Mouse (Mus musculus) cerebellum, adult 11 months (tissue): ENCODE measurements around the gene Bsg.
A peak's percentile ranks its signal among the peaks of the same experiment; 100 is the strongest.
"Not testable (repeated sequence)": the region's sequence is repeated elsewhere in the genome, so short reads cannot be mapped to it uniquely, and the experiment has no call there.

Experiments used
- DNase-seq: peaks from one replicate; pipeline ENCODE4 v3.0.0; 2022

Bsg gene

GRCm38 (mm10) chr10:79682916-79683582 lies 21.2 kb upstream of the Bsg start:
- DNase-seq = peak; percentile 56

DNA sequence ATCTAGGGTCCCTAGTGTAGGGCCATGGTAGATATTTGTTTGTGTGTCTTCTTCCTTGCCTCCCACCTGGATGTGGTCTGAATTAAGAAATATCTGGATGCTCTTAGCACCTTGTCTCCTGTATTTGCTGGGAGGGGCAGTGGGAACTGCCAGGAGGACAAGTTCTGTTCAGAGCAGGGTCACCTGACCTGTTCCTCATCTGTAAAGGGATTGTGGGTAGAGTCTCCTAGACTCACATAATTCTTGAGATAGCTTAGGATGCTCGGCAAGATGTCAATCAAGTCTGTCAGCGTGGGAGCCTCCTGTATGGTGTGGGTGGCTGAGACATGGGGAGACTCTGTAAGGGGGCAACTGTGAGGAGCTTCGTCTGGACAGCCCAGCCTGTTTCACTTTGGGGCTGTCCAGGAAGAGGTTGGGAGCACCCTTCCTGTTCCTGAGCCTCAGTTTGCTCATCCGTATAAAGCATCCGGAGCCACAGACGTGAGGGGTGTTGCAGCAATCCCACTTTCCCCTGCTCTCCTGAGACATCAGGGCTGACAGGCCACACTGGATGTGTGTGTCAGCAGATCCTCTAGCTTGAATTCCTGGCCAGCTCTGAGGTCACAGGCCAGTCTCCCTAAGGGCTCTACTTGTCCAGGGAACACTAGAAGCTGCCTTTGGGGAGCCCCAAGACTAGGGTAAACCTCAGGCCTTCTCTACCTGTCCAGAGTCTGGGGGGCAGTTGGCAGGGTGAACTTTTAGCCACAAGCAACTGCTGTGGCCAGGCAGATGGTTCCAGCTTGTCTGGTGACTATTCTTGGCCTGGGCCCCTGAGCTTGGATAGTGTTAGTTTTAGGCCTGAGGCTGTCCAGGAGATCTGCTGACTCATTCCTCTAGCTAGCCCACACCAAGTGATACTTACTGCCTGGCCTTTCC lies 20.3 kb upstream of the Bsg start:
- peak; percentile 20 for DNase-seq

- DNase-seq = peak; percentile 17
Measured at GRCm38 (mm10) chr10:79684770-79685600, 19.3 kb upstream of the Bsg start.

GRCm38 (mm10) chr10:79686219-79686618 lies 18.1 kb upstream of the Bsg start:
- no peak for DNase-seq

- DNase-seq = no peak
Measured at GRCm38 (mm10) chr10:79686691-79687090, 17.6 kb upstream of the Bsg start.

DNA sequence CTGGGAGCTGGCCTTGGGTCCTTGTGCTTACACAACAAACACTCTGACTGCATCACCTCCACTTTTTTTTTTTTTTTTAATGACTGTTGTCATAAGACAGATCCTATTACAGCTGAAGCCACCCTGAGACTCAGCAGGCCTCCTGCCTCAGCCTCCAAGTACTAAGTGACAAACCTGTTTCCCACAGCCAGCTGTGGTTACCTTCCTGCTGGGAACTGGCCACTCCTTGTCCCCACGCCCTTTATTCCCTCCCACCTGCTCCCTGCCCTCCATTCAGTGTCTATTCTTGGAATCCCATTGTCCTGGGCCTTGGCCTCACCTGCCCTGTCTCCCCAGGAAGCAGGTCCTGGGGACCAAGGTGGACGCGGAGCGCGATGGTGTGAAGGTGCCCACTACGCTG lies 16.8 kb upstream of the Bsg start:
- no peak for DNase-seq

- DNase-seq = no peak
Measured at GRCm38 (mm10) chr10:79688720-79689119, 15.6 kb upstream of the Bsg start, which contains the start of gene Gzmm. Gzmm (plus strand) TSS chr10:79689020.

DNA sequence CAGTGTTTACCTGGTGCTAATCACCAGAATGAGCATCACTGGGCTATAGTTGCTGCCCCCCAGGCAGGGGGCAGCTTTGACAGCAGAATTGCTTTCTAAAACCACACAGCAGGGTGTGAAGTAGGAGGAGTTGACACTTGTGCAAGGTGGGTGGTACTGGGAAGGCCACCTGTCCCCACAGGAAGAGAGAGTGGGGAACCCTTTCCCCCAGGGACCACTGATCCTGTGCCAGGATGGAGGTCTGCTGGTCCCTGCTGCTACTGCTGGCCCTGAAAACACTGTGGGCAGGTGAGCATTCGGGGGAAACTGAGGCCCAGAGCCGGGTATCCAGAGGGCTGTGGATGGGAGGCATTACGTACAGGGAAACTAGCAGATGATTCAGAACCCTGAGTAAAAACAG lies 15.1 kb upstream of the Bsg start:
- DNase-seq = no peak

GRCm38 (mm10) chr10:79691986-79692548 lies 12.2 kb upstream of the Bsg start:
- no peak for DNase-seq

DNA sequence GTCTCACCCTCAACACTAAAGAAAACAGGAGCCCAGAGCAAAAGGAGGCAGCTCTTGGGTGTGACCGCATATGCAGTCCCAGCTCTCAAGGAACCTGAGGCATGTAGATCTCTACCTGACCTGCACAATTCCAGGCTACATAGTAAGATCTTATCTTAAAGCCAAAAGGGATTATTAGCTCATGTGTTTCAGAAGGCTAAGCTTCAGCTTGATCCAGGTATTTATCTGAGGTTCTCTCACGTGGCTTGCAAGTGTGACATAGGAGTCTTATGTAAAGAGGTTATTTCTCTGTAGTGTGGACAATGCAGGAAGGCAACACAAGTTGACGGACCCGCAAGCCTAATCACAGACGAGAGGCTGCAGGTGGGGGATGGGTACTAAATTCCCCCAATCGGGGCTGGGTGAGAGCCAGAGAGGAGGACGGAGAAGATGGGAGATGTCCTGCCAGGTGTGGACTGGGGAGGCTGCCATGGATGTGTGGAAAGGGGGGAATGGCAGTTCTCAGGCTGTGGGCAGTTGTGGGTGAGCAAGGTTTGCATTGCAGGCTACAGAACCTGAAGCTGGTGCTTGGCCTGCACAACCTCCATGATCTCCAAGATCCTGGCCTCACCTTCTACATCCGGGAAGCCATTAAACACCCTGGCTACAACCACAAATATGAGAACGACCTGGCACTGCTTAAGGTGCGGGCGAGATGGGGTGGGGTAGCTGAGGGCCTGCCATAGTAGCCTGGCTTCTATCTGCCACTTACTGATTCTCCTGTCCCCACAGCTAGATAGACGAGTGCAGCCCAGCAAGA lies 10.5 kb upstream of the Bsg start:
- DNase-seq = no peak

DNA sequence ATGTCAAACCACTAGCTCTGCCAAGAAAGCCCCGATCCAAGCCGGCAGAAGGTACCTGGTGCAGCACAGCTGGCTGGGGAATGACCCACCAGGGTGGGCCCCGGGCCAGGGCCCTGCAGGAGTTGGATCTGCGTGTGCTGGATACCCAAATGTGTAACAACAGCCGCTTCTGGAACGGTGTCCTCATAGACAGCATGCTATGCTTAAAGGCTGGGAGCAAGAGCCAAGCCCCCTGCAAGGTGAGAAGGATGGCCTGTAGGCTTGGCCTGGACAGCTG lies 10.0 kb upstream of the Bsg start:
- DNase-seq = no peak

GRCm38 (mm10) chr10:79695231-79696128 lies 8.8 kb upstream of the Bsg start:
- peak; percentile 77 for DNase-seq

GRCm38 (mm10) chr10:79696129-79696651 lies 8.1 kb upstream of the Bsg start:
- no peak for DNase-seq

DNA sequence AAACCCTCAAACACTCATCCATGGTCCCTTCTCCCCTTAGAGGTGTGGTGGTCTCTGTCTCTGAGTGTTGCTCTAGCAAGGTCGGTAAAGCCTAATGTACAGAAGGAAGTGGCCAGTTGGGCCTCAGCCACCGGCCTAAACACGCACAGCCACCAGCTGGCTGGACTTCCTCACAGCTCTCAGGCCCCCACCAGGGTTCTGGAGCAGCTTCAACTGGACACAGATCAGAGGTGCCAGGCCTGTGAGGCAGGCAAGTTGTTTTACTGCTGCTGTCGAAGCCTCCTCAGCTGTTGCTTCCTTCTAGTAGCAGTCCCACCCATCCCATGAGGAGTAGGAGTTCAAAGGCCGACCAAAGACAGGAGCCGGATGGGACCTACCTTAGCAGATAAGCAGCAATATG lies 6.4 kb upstream of the Bsg start:
- peak; percentile 84 for DNase-seq

GRCm38 (mm10) chr10:79698459-79698858 lies 5.8 kb upstream of the Bsg start:
- no peak for DNase-seq

DNA sequence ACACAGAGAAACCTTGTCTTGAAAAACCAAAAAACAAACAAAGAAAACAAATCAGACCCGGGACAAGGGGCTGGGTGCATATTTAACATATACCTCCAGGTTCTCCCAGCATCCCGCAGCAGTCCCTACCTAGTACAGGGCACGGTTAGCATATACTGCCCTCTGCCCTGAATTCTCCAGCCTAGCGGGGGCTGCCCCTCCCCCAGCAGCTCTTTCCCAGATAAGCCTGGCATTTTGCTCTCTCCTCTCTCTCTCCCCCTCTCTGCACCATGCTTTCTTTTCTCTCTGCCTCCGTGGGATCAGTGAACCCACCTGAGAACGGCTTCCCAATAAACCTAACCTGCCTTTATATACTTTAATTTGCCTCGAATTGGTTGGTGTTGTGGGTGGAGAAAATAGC lies 3.6 kb upstream of the Bsg start:
- DNase-seq = no peak

- no peak for DNase-seq
Measured at GRCm38 (mm10) chr10:79701443-79702129, 2.7 kb upstream of the Bsg start.

- DNase-seq = not testable (repeated sequence)
Measured at GRCm38 (mm10) chr10:79702970-79703369, 1.3 kb upstream of the Bsg start.

- DNase-seq = no peak
Measured at GRCm38 (mm10) chr10:79703541-79703940, 750 bp upstream of the Bsg start.

GRCm38 (mm10) chr10:79704970-79705360 lies 674 bp downstream of the Bsg start:
- DNase-seq = no peak
